Mouse (Mus musculus) erythroid progenitor cell, adult 5-6 weeks (primary cell): ENCODE measurements at regions not wholly inside any gene's neighbourhood (a gene's known extent, or its start where the extent isn't known, plus 50 kb on each side); places are given as distances from the start of the nearest gene placed in this dataset.

Experiments used
- ATAC-seq: replicated peaks from 2 replicates; pipeline ENCODE4 v1.8.0; 2016; ENCODE audit warnings: moderate number of reproducible peaks, mild to moderate bottlenecking, moderate TSS enrichment, inconsistent platforms; ENCODE audit not compliant: poor library complexity, low FRiP score, severe bottlenecking

GRCm38 (mm10) chr4:31463130-31463698, 500.7 kb upstream of the Map3k7 start:
- ATAC-seq: no peak

- ATAC-seq: no peak
These were observed 495.6 kb upstream of the Map3k7 start for GRCm38 (mm10) chr4:31468306-31468705.

DNA sequence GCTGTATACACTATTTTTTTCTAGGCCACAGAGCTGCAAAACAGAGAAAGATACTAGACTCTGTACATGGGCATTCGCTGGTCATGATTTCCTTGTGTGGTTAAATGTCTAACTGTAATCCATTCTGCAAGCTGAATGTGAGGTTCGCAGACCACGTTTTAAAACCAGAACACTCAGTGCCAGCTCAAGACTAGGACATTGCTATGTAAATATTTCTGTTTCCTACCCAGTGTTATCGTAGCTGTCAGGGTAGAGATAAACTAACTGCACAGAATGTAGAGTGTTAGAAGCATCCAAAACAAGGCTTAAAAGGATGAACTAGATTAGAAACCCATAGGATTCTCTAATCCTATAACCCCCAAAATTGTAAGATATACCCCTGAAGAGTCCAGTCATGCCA, 494.1 kb upstream of the Map3k7 start:
- ATAC-seq: no peak

DNA sequence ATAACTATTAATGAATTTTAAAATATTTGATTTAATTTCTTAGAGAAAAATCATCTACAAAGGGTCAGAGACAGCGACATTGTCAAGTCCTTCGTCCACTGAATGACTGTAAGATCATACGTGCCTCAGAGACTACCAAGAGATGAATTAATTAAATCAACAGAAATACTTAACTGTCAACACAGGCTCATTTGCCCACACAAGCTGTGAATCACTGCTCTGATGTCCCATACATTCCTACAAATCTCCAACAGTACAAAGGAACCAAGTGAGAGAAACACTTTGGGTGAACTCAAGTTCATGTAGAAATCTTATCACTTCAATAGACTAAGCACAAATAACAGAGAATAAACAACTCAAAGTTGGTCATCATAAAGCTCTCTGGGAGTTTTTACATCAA, 471.4 kb upstream of the Map3k7 start:
- ATAC-seq: no peak

- no peak for ATAC-seq
These were observed 470.8 kb upstream of the Map3k7 start for GRCm38 (mm10) chr4:31493087-31493511.

- no peak for ATAC-seq
These were observed 464.0 kb upstream of the Map3k7 start for GRCm38 (mm10) chr4:31499888-31500287.

DNA sequence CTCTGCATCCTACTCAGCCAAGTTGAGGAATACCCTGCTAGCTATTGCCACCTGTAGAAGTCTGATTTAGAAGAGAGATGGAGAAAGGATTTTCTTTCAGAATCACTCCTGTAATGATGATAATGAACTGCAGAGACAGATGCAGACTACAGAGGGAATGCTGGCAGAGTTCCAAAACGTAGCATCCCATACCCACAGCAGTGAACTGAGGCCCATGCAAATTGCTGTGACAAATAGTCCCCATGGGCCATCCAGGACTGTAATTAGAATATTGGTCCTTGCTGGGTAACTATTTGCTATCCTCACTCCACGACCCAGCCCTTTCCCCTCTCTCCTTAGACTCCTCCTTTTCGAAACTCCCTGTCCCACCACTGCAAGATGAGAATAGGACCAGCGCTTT, 463.5 kb upstream of the Map3k7 start:
- no peak for ATAC-seq

GRCm38 (mm10) chr4:31525638-31526207, 438.2 kb upstream of the Map3k7 start:
- no peak for ATAC-seq

- ATAC-seq: no peak
These were observed 427.1 kb upstream of the Map3k7 start for GRCm38 (mm10) chr4:31536811-31537210.

- no peak for ATAC-seq
These were observed 410.0 kb upstream of the Map3k7 start for GRCm38 (mm10) chr4:31553780-31554394.

DNA sequence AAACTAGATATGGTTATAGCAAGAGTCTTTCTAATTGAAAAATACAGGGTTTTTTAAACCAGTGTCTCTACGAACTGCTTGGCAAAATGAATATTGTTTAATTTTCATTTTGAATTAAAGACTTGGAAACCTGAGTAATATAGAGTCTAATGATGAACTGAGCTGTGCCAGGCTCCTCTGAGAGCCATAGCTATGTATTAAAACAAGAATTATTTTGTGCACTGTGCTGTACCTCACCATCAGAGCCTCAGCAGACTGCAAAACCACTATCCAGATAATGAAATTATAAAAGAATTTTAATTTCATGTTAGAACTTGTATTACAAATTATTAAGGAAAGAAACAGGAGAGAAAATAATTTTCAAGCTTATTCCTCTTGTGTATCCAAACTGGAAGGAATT, 408.8 kb upstream of the Map3k7 start:
- ATAC-seq: no peak

DNA sequence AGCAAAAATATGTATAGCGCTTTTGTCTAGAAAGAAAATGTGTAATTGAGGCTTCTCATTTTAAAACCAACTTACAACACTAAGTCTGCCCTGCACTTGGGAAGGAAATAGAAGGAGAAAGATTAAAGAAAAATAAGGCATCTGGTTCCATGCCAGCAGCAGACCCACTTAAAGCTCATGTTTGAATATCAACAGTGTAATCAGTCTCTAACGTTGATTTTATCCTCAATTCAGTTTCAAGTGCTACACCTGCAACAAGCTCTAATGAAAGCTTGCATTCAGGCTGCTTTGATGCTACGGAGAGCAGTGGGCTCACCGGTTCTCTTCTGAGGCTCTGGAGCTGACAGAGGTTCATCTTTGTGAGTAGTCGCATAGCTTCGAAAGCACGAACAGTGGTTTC, 406.6 kb upstream of the Map3k7 start:
- ATAC-seq: no peak

DNA sequence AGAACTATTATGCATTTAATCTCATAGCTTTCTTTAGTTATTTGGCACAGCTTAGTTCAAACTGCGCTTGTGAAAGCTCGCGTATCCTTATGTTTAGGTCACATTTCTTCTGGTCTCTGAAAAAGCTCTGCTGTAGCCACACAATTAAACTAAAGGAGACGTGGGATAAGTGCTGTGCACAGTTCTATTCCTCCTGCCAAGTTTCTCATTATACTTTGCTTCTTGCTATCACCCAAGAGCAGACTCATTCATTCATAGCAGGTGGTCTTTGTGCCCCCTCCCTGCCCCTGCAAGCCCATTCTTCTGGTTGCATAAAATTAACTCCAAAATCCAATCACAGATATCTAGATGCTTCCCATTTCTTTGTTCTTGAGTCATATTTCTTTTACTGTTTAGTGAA, 403.6 kb upstream of the Map3k7 start:
- no peak for ATAC-seq

DNA sequence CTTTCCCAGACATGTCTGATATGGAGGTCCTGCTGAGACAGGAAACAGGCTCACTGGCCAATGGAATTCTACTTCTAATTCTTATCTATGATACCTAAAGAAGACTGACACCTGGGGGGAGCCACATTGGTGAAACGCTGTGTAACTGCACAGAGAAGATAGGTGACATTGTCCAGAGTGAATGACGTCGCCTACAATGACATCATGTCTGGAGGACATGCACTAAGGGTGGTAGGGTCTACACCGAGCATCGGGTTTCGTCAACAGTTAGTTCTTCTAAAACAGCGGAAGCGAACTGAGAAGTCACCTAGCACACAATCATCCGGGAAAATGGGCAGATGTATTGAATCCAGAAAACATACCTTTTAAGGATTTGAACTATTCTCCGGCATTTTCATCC, 402.7 kb upstream of the Map3k7 start:
- no peak for ATAC-seq

DNA sequence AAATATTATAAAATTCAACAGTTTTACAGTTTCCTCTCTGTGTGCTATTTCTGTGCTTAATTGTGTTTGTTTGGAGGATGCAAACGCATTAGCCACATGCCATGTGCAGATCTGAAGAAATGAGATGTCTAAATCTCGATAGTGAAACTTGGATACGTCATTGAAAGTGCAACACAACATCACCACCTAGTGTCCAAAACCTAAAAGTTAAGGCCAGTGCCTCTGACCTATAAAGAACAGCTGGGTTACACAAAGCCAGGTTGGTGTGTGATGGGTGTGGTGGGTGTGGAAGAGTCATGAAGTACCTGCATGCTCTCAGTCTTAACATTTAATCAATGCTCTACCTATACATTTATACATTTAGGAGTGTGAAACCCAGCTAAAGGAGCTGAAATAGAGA, 402.1 kb upstream of the Map3k7 start:
- ATAC-seq: no peak

GRCm38 (mm10) chr4:31566158-31566557, 397.7 kb upstream of the Map3k7 start:
- ATAC-seq: no peak

DNA sequence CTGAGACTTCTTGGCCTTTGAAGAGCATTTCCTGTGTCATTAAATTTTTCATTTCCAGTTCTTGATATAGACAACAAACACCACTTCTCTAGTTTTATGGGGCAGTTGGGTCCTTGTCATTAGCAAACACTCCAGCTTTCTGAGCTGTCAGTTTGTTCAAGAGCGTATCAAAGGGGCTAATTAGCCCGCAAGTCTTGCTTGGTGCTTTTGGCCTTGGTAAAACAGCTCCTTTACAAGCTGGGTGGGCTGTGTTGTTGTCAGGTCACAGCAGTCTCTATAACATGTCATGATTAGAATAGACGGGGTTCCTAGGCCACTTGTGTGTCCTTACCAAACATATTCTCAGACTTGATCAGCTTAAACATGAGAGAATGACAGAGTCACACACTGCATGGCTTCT, 397.1 kb upstream of the Map3k7 start:
- no peak for ATAC-seq

DNA sequence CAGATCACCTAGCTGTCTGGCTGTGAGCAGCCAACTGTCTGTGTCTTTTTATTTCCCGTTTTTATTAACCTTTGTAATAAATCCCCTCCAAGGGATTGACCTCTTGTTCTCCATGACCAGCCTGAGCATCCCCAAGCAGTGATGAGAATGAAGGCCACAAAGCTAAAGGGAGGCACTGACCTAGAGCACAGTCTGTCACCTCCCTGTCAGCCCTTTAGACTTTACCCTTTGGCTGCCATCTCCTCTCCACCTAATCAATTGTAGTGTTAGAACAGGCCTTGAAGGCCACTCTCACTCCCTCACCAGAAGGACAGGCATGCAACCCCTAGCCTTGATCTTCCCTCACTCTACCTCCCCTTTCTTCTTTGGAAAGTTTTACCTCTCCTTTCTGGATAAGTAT, 394.2 kb upstream of the Map3k7 start:
- no peak for ATAC-seq

- no peak for ATAC-seq
These were observed 386.8 kb upstream of the Map3k7 start for GRCm38 (mm10) chr4:31576982-31577579.

- ATAC-seq: no peak
These were observed 380.4 kb upstream of the Map3k7 start for GRCm38 (mm10) chr4:31583495-31583894.

GRCm38 (mm10) chr4:31584171-31584570, 379.7 kb upstream of the Map3k7 start:
- no peak for ATAC-seq
